Mouse (Mus musculus) fat pad, adult 2 months (tissue): ENCODE results near the gene Smarcd3.
A peak's percentile ranks its signal among the peaks of the same experiment; 100 is the strongest.

Source experiments
- DNase-seq: peaks from one replicate; pipeline ENCODE4 v3.0.0-alpha.2; 2011; ENCODE audit warnings: low read depth, low spot score; ENCODE audit errors: extremely low read depth

Smarcd3 gene

DNA sequence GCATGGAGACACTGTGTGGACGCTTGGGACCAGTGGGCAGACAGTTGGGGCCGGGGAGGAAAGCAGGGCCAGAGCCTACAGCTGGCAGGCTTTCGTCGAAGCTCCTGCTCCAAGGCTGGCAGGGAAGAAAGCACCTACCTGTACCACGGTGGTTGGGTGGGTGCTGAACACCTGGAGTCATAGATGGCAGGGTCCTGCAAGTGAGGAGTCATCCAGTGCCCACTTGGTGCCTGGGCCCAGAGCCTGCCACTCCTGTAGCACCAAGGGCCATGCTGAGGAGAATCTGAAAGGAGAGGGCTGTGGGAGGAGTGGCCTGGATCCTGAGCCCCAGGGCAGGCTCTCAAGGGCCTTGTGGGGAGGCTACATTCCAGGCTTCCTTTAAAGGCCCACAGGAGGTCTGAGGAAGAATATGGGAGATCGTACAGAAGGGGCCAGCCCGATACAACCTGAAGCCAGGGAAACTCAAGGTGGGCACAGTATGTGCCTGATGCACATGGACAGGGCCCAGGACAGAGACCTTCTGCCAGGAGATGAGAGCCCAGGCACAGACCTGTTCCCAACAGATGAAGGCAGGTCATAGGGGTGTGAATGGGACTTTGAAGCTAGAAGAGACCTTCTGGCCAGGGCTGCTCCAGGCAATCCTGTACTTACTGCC lies 1.7 kb downstream of the Smarcd3 start:
- DNase-seq = no peak

DNA sequence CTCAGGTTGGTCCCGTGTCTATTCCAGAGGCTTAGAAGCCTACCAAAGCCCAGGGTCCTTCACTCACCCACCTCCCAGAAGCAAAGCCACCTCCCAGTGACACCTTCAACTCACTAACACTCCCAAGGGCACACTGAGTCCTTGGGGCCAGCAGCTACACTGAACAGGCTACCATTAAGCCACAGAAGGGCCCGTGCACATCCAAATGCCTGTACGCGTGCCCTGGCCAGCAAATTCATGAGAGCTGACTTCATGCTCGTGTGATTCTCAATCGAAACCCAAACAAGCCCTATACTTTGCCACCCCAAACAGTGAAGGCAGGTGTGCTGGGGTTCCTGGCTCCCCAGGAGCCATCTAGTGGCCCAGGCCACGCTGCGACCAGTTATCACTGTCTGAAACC lies 3.6 kb downstream of the Smarcd3 start:
- DNase-seq = no peak

DNA sequence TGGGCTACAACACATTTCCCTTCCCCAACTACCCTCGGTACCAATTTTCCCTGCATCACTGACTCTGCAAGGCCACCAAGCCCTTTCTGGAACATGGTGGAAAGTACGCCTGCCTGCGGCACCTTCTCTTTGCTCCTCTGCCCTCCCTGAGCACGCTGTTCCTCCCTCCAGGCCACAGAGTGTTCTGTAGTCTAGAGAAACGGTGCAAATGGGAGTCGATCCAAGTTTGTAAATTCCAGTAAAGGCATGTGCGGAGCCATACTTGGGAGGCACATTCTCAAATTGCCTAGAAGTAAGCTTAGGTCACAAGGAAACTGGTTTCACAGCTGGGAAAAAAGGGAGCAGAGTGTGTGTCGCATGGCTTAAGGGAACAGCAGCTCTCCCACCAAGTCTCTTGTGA lies 4.1 kb downstream of the Smarcd3 start:
- peak; percentile 19 for DNase-seq

- no peak for DNase-seq
These were observed 5.3 kb downstream of the Smarcd3 start for GRCm38 (mm10) chr5:24618921-24619320.

DNA sequence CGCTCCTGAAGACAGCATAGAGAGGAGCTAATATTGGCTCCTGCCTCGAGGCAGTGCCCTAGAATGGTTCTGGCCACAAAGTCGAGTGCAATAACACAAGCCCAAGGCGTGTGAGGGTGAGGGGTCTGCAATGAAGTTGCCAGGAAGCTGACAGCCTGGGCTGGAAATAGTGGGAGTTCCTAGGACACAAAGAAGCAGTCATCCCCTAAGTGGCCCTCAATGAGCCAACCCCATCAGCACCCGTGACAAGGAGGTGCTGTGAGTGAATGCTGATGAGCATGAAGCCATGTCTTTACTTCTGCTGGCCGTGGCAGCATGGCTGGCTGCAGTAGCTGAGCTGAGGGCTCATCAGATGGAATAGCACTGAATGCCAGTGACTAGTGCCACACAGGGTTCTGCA lies 9.1 kb downstream of the Smarcd3 start:
- DNase-seq = no peak

DNA sequence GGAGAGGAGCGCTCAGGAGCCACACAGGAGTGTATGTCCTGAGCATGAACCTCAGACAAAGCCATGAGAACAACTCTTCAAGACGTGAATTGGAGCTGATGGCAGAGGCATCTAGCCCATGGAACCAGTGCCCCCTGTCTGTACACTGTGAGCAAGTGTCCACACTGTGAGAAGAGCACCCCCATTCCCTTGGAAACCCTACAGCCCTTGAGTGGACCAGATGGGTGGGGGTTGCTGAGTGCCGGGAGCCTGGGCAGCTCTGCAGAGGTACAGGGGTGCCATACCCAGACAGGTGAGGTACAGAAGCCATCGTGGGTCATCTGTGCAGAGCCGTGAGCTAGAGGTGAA lies 11.9 kb downstream of the Smarcd3 start:
- DNase-seq = no peak

GRCm38 (mm10) chr5:24611366-24612301 lies 12.6 kb downstream of the Smarcd3 start:
- DNase-seq = peak; percentile 23

DNA sequence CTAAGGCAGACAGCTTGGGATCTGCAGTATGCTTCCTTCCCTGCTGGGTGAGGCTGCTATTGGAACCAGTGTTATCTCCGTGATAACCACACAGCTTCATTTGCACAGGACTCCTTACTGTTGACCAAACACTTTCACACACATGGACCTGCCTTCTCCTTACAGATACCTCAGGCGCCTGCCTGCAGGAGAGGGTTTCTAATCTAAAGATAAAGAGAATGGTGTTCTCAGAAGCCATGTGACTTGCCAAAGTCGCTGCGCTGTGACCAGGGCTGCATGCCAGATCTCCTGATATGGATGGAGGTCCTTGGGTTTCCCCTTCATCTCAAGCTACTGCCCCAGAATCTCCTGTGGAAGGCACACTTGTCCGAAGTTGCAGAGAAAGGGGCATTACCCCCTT lies 14.8 kb downstream of the Smarcd3 start:
- no peak for DNase-seq

- no peak for DNase-seq
These were observed 18.1 kb downstream of the Smarcd3 start for GRCm38 (mm10) chr5:24605980-24606665.

DNA sequence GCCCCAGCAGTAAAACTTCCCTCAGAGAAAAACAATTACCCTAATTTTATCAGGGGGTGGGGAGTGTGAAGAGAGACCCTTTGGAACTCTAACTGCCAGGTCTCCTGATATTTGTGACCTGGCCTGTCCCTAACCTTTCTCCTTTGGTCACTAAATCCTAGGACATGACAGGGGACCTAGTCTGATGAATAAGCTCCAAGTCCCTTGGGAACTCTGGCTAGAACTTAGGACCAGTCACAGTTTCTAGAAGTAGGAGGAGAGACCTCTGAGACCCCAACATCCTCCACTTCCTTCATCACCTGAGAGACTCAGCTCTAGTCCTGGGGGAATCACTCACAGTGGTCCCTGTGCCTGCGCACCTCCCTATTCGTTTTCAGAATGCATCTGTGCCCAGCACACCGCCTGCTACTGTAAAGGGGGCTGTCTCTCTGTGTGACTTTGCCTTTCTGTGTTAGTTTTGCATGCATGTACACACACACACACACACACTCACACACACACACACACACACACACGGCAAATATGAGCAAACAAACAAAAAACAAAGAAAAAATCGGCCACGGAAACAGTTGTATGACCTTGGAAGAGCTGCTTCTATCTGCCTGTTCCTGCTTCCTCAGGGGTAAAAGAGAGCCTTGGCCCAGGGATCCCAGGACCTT lies 18.8 kb downstream of the Smarcd3 start:
- DNase-seq = no peak

GRCm38 (mm10) chr5:24604656-24605100 lies 19.5 kb downstream of the Smarcd3 start:
- no peak for DNase-seq

DNA sequence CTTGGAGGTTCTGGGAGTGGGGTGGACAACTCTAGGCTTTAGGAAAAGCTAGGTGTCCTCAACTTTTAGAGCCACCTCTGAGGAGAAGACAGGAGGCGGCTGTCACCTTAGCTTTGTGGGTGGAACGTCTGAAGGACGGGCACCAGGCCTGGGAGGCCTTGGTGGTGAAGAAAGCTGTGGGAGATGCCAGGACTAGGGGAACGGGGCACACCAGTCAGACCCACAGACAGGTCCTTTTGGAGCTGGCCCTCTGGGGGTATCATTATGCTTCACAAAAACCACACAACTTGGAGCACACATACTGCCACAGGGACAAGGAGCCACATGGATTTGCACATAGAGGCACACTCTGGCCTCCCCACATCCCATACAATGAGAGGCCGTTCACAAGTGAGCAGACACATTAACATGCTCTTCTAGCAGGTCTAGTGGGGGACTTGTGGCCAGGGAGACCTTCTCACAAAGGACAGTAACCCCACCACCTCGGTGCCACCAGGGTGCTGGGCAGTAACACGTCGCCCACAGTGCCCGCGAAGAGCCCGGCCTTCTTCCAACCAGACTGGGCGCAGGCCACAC lies 20.0 kb downstream of the Smarcd3 start:
- DNase-seq = no peak

DNA sequence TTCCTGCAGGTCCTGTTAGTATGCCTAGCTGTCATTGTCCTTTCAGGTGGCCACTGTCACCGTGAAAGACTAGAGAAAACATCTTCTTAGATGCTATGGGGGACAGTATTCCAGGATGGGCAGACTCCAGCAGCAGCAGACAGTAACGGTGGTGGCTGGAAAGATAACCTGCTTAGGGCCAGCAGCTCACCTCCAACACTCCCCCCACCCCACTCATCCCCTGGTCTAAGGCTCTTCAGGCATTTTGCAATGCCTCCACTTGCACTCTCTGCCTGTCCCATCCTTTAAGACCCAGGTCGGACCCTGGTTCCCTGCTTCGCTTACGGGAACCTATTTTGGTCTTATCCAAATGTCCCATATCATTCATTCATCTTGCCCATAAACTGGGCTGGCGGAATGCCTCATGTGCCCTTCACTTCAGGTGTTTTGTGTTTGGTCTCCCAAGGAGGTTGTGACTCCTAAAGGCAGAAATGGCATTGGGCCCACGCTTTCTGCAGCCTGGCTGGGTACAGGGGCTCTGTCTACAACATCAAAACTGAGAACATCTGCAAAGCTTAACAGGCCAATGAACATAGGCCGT lies 20.7 kb downstream of the Smarcd3 start:
- DNase-seq = no peak

DNA sequence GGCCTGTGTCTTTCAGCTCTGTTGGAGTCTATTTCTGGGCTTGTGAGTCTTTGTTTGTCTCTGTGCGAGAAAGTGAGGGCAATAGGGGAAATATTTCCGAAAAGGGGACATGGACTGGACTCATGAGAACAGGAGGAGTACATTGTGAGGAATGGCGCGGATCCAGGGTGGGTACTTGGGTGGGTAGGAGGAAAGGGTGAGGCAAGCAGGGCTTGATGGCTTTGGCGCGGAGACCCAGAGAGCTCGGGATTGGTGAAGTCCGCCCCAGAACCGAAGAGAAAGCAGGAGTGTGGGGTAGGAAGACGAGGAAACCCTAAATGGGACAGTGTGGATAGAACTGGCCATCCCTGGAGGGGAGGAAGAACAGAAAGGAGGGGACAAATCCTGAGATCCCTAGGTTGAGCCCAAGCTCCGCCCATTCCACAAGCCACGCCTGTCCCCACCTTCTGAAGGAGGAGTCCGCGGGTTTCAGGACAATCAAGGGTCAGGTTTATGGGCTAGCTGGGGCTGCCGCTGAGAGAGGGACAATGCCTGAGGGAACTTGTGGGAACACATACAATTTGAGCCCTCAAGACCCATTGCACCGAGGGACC lies 21.4 kb downstream of the Smarcd3 start:
- DNase-seq = no peak

DNA sequence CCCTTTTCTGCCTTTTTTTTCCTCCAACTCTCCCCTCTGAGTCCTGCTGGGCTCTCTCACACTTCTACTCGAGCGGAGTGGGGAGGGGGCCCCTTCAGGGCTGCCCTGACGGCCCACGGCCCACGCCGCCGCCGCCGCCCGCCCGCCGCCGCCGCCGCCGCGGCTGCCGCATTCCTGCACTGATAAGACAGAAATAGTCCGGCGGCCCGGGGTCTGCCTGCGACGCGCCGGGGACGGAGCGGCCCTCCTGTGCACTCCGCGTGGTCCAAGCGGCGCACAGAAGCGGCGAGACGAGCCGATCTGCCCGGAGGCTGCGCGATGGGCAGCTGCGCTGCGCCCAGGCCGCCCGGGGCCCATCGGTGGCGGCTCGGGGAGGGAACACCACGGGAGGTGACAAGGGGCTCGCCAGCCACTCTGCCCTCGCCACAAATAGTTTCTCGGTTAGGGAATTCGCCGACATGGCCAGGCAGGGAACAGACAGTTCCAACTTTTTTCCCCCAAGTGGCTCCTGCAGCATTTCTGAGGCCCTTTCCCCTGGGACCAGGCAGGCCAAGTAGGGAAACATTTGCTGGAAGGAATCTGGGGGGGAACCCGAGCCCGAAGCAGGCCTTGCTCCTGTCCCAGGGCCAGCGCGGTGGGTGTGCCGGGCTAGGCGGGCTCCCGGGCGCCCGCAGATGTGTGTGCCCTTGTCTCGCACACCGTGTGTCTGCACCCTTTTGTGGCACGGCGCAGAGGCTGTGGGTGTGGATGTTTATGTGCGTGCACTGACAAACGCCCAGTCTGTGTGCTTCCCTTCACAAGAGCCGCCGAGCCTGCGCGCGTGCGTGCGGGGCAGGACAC lies 22.1 kb downstream of the Smarcd3 start:
- no peak for DNase-seq

DNA sequence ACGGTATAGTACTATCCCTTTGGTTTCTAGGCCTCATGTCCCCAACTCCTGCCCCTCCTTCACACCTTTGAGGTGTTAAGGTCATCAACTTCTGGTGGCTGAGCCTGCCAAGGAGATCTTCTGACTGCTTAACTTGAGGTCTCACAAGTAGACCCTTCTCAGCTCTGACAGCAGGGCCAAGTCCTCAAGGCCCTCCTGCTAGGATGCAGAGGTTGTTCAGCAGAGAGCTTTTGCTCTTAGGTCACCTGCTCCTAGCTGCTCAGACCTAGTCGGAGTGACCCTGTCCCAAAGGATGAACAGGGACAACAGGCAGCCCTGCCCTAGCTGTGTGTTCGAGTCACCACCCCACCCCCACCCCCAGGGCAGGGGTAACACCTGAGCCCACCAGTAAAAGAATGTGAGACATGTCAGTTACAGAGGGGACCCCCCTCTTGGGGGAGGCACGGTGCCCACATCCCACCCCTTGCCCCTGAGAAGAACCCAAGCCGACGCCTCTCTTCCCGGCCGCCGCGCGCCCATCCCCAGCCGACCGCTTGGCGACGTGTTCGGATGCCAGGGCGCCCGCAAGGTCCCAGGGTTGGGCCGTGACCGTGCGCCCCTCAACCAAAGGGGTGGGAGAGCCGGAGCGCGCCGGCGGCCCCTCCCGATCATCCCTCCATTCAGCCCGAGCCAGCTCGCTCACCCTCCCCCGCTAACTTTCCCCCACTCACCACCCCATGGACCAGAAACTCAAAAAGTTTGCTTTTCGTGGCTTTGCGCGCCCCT lies 23.0 kb downstream of the Smarcd3 start:
- no peak for DNase-seq

- DNase-seq = no peak
These were observed 24.0 kb downstream of the Smarcd3 start for GRCm38 (mm10) chr5:24600236-24600635.

GRCm38 (mm10) chr5:24599137-24599536 lies 25.1 kb downstream of the Smarcd3 start:
- DNase-seq = no peak
